Mouse (Mus musculus) bone marrow macrophage, adult 2 months (primary cell): ENCODE data around the gene Commd1.

ENCODE experiments used
- CTCF ChIP-seq: IDR thresholded peaks from 2 replicates; pipeline ENCODE4 v1.5.1; 2012; ENCODE audit warnings: low read depth, mild to moderate bottlenecking, low read length, moderate library complexity
- POLR2A ChIP-seq: IDR thresholded peaks from 2 replicates; pipeline ENCODE4 v1.6.1; 2012; ENCODE audit warnings: mild to moderate bottlenecking, low read depth, low read length, borderline replicate concordance

DNA sequence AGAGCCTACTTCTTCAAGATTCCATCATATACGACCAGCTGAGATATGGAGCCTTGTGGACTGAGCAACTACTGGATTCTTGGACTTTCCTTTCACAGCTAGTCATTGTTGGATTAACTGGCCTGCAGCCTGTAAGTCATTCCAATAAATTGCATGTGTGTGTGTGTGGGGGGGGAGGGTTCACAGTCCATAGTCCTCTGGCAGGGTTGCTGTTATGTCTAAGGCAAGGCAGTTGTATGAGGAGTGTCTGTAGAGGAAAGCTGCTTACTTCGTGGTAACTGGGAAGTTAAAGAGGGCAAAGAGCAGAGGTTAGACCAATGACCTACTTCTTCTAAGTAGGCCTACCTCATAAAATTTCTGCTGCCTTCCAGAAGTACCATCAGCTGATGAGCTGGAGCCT lies 98.5 kb downstream of the Commd1 start:
- TF ChIP-seq CTCF (no peak), POLR2A (no peak)
